Mouse (Mus musculus) cerebellum, adult 11-12 months (tissue): ENCODE results near the gene Zfp536.

ENCODE experiments used
- DNase-seq: peaks from one replicate; pipeline ENCODE4 v3.0.0; 2022

Gene Zfp536

GRCm38 (mm10) chr7:37439912-37440311, 333.5 kb downstream of the Zfp536 start:
- no peak for DNase-seq

GRCm38 (mm10) chr7:37439117-37439844, 334.2 kb downstream of the Zfp536 start:
- no peak for DNase-seq

- DNase-seq = no peak
These were observed 335.6 kb downstream of the Zfp536 start for GRCm38 (mm10) chr7:37437887-37438286.

- DNase-seq = no peak
These were observed 340.3 kb downstream of the Zfp536 start for GRCm38 (mm10) chr7:37433156-37433555.

- no peak for DNase-seq
These were observed 342.0 kb downstream of the Zfp536 start for GRCm38 (mm10) chr7:37431471-37431870.

- DNase-seq = no peak
These were observed 347.4 kb downstream of the Zfp536 start for GRCm38 (mm10) chr7:37426061-37426460.

GRCm38 (mm10) chr7:37422966-37423365, 350.5 kb downstream of the Zfp536 start:
- DNase-seq = no peak
